Mouse (Mus musculus) heart, adult 8-10 months (tissue): ENCODE data around the gene Fbxo28. TPM values are rescaled to one million over a fixed set of nuclear protein-coding genes. Genes with fewer than 3 reads are reported as not detected.

ENCODE experiments used
- DNase-seq: peaks from one replicate; pipeline ENCODE4 v3.0.0; 2022; ENCODE audit warnings: low spot score
- total RNA-seq, 4 experiments: library from RNA; stranded (reverse); gene quantifications; 2 replicates each; pipeline ENCODE4 v1.2.4; 2022

The Fbxo28 gene
- total RNA-seq, 4 experiments from 2014 or later: 19.8 to 23.8 (median 21.8) TPM

DNA sequence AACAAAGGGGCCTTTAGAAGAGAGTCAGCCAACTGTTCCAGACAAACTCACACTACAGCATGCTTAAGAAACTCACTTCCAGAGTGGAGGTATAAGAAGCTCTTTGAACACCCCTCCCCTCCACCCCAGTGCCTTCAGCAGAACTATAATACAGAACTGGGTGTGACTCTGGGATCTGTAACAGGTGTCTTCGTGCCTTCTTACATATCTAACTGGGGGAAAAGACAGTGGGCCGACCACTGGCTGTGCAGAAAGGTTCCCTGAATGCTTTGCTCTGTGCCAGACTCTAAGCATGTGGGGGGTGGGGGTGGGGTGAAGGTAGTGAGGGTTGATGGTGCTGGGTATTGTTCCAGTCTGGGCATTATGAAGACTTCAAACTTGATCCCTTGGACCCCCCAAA, 52.8 kb downstream of the Fbxo28 start:
- no peak for DNase-seq

DNA sequence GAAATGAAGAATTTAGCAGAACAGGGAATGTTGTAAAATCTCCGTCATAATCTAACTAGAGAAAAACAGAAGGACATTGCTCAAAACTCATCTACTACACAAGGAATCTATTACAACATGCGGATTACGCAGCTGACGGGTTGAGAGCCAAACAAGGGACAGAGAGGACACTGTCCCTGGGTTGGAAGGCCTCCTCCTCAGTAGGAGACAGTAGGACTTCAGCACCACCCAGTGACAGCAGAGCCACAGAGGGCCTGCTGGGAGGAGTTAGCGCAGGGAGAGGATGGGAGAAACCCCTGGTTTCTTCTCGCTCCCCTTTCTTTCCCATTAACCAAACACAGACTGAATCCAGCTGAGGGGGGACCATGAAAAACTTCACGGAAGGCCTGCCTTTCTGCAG, 53.6 kb downstream of the Fbxo28 start:
- DNase-seq: no peak

DNA sequence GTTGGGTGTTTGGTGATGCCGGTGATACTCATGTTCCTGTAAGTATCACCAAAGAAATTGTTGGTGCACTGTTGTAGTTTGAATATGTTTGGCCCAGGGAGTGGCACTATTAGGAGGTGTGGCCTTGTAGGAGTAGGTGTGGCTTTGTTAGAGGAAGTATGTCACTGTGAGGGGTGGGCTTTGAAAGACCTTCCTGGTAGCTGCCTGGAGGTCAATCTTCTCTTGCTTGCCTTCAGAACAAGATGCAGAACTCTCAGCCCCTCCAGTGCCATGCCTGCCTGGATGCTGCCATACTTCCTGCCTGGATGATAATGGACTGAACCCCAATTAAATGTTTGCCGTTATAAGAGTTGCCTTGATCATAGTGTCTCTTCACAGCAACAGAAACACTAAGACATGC, 56.6 kb downstream of the Fbxo28 start:
- no peak for DNase-seq

DNA sequence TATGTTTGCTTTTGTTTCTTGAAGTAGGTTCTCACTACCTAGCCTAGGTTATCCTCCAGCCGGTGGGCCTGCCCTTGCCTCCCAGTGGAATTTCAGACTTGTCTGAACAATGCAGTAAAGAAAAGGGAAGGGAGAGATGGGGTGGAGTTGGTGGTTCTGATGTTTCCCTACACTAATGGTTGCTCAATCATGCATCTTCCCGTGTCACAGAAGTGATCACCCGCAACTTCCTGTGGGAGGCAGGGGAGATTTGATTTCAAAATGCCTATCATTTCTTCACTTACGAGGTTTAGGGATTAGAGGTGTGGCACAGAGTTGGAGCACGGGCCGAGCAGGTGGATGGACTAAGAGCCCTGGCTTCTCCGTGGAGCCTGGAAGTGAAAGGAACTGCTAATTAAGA, 58.2 kb downstream of the Fbxo28 start:
- DNase-seq: peak; percentile 15

DNA sequence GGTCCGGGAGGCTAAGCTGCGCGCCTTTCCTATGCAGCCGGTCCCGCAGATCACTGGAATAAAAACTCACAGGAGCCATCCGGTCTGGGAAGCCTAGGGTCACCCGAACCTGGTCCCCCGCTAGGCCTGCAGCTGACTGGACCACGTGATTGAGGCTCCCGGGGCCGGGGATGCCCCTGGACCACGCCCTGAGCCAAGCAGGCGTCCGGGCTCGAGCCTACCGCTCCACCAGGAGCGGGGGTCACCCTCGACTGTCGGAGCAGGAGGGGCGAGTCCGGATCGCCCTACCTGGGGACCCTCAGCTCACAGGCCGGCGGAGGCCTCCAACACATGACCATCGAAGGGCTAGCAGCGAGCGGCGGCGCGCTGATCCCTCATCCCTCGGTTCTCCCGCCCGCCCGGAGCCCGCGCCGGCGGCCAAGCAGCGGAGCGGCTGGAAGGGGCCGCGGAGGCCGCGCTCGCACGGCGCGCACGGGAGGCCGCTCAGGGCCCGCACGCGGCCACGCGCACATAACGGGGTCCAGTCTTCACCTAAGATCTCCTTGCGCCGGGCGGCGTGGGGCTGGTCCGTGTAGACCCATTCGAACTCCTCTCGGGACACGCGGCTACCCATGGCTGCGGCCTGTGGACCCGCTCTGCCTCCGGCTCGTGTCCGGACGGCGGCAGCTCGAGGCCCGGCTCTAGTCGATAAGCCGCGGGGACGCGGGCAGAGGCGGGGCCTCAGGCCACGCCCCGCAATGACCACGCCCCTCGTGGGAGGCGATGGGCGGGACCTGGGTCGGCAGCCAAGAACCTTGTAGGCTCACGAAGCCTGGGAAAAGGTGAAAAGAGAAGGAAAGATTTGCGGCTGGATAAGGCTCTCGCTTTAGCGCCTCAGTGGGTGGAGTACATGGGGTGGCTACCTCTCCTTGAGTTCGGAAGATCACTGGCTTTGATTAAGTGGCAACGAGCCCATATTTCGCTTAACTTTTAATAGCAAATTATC, 59.0 kb downstream of the Fbxo28 start, which contains the start of gene Degs1:
Gene Degs1 (minus strand): TSS at position 714 of the 985 bp plus-strand sequence.
- peak; percentile 97 for DNase-seq

DNA sequence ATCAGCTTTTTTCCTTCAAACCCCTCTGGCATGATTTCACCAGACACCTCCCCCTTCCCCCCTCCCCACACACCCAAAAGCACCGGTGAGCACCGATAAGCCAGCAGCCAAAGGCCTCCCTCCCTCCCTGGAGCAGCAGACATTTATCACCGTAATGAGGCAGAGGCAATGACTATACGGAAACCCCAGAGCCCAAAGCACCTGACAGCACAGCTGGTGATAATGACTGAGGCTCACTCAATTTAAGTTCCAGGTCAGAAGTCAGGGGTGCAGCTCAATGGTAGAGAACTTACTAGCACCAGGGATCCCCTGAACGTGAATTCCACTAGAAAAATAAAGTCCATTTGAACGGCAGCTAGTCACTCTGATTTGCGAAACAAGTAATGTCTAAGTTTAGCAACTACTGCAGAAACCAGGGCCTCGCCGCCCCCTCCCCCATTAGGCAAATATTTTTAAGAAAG, 60.1 kb downstream of the Fbxo28 start:
- no peak for DNase-seq

DNA sequence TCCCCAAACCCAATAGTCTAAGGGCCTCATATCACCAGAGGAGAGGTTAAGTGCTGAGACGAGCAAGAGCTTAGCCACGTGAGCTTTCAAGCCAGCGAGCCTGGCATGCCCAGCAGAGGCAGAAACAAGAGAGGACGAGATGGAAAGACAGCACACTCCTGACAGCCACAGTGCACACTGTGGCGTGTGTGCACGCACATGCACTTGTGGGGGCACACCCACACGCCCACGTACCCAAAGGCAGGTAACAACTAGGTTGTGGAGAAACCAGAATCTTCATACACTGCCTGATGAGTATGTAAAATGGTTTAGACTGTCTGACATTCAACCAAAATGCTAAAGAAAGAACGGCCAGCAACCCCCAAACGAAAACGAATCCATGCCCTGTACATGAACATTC, 60.9 kb downstream of the Fbxo28 start:
- DNase-seq: no peak

DNA sequence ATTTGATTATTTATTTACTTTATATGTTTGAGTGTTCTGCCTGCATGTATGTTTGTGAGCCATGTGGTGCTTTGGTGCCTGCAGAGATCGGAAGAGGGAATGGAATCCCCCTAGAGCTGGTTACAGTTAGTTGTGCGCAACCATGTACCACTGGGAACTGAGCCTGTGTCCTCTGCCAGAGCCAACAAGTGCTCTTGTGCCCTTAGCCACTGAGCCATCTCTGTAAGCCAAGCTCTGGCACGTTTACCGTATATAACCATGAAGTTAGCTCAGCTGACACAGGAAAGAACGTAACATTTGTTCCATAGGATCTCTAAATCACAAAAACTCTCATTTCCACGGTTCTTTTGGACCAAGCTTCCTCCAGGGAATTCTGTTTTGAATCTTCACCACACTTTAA, 61.4 kb downstream of the Fbxo28 start:
- no peak for DNase-seq

DNA sequence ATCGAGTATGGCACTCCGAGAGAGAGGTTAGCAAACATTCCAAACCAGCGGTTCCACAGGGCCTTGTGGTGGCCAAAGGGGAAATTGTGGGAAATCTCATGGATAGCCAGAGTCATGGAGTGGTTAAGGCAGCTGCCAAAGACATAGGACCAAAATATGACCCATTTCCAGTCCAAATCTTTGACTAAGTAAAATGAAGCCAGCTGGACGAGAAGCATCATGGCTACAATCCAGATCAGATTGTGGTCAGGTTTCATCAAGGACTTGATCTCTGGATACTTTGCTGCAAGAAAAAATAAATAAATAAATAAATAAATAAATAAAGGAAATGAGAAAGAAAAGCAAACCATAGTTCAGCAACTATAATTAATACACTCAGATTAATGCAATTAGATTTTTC, 62.0 kb downstream of the Fbxo28 start:
- DNase-seq: no peak

DNA sequence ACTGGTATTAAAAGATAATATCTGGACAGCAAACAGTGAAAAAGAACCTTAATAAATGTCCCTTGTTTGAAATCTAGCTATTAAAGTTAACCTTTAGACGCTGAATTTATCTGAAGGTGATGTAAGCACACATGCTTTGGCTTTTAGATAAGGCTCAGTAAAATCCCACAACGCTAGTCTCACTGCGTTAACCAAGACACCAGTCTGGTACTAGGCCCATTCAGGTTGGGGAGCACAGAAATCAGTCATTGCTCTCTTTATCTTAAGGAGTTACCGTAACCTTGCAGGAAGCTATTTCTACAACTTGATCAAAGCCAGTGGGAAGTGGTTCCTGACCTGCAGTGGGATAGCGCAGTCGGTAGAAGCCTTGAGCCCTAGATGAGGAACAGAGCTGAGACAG, 66.3 kb downstream of the Fbxo28 start:
- no peak for DNase-seq

DNA sequence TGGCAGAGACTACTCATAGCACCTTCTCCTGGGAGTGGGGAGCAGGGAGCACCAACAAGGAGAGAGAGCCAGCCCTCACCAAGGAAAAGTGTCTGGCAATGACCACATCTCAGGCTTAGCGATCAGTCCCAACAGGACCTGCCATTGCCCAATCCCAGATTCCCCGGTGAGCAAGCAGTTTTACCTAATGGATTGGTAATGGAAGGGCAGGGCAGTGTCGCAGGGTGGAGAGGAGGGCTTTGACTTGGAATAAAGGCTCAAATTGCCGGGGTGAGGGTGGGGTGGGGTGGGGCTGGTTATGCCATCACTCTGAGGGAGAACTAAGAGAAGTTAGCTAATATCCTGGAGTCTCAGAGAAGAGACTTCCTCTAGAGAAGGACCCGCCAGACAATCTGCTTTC, 69.8 kb downstream of the Fbxo28 start:
- DNase-seq: no peak

DNA sequence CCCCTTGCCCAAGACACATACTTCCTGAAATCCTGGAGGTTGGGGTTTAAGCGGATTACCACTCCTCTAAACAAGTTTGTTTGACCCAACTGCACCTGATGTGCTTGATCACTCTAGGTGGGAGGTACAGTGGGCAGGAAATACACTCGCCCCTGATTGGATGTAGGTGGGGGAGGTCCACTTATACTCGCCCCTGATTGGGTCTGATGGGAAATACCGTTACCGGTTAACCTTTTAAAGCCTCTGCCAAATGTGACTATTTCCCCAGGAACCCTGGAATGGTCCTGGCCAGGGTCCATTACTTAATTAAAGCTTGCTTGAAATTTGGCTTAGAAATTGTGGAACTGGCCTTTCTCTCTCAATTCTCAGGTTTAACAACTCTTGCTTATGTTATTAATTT, 70.3 kb downstream of the Fbxo28 start:
- DNase-seq: no peak

DNA sequence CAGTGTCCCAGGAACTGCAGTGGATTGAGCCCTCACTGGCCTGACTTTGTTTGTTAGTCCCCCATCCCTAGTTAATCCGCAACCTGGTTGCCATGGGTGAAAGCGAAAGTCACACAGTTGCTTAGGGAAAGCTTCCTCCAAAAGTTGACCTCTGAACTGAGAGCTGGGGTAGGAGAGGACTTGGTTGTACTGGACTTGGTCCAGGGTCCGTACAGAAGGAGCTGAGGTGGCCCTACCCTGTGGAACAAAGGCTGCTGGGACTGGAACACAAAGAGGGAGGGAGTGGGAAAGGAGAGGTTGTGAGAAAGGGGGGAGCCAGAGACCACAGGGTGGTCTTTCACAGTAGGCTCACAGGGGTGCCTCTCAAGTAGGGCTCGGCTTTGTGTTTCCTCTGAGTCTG, 73.1 kb downstream of the Fbxo28 start:
- no peak for DNase-seq

DNA sequence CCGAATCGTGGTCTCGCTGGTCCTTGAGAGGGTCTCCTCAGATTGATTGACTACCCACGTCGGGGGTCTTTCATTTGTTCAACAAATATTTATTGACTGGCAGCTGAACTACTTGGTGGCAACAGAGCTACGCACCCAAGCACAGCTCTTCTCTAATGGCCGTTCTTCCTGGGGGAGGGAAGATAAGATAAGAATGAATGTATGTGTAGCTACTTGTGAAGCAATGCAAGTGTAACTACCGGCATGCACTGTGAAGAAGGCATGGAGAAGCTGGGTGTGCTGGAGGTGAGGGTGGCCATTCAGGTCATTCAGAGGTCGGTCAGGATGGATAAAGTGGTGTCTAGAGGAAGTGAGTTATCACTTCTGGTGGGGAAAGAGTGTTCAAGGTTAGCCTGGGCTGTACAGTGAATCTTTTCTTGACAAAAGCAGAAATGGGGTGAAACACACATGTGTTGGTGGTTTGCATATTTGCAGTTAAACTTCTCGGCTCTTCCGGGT, 75.4 kb downstream of the Fbxo28 start:
- DNase-seq: no peak

Other genes starting within 250 kb of the Fbxo28 start
- 10 to 100 TPM; 42.7 to 54.0 (median 47.9) TPM for gene Srp9, start 216.9 kb downstream of the Fbxo28 start, total RNA-seq
- not detected for gene Vmn1r1, start 177.1 kb downstream of the Fbxo28 start, total RNA-seq
- 10 to 100 TPM; 56.1 to 62.6 (median 60.4) TPM for gene Degs1, start 58.8 kb downstream of the Fbxo28 start, total RNA-seq
- 10 to 100 TPM in 2 of 4 experiments, 1 to 10 TPM in 2; 9.7 to 11.2 (median 10.5) TPM for gene Trp53bp2, start 67.5 kb upstream of the Fbxo28 start, total RNA-seq
- 10 to 100 TPM; 53.7 to 72.8 (median 63.5) TPM for gene Capn2, start 176.0 kb upstream of the Fbxo28 start, total RNA-seq
- not detected for gene Capn8, start 223.4 kb upstream of the Fbxo28 start, total RNA-seq